Mouse (Mus musculus) thymus, adult 2 months (tissue): ENCODE results near the gene Abca4. TPM values are rescaled to one million over a fixed set of nuclear protein-coding genes. Genes with fewer than 3 reads are reported as not detected.

Experiments
- DNase-seq: peaks from one replicate; pipeline ENCODE4 v3.0.0; 2021
- H3K27ac ChIP-seq: fragments of 200-500 bp; 2 replicates; pipeline ENCODE4 v1.5.1; 2012; ENCODE audit warnings: low read length, control low read depth; ENCODE audit not compliant: control insufficient read depth, insufficient read depth
- H3K27me3 ChIP-seq: fragments of 200-500 bp; 2 replicates; pipeline ENCODE4 v1.6.1; 2012; ENCODE audit warnings: mild to moderate bottlenecking, low read length, moderate library complexity, mixed read lengths; ENCODE audit not compliant: control insufficient read depth, insufficient read depth
- H3K36me3 ChIP-seq: fragments of 200-500 bp; 2 replicates; pipeline ENCODE4 v1.6.1; 2012; ENCODE audit warnings: mild to moderate bottlenecking, low read length, moderate library complexity; ENCODE audit not compliant: control insufficient read depth, insufficient read depth
- H3K4me1 ChIP-seq: fragments of 200-500 bp; replicated peaks from 2 replicates; pipeline ENCODE4 v1.6.1; 2012; ENCODE audit warnings: low read length; ENCODE audit not compliant: control insufficient read depth, insufficient read depth
- H3K4me3 ChIP-seq: fragments of 200-500 bp; 2 replicates; pipeline ENCODE4 v1.5.1; 2012; ENCODE audit warnings: mild to moderate bottlenecking, low read length, control low read depth, moderate library complexity; ENCODE audit not compliant: control insufficient read depth, insufficient read depth
- CTCF ChIP-seq: fragments of 200-500 bp; IDR thresholded peaks from 2 replicates; pipeline ENCODE4 v1.5.1; 2012; ENCODE audit warnings: mild to moderate bottlenecking, control low read depth, low read length, moderate library complexity, borderline replicate concordance; ENCODE audit not compliant: control insufficient read depth, poor library complexity, insufficient read depth; ENCODE audit errors: extremely low read depth
- POLR2A ChIP-seq: fragments of 200-500 bp; IDR thresholded peaks from 2 replicates; pipeline ENCODE4 v1.6.1; 2012; ENCODE audit warnings: mild to moderate bottlenecking, low read length, control low read depth, moderate library complexity; ENCODE audit not compliant: control insufficient read depth, poor library complexity, insufficient read depth; ENCODE audit errors: extremely low read depth
- WGBS: fragments of 180-500 bp; shearing (Covaris S2); methylation state at CpG from one replicate; pipeline ENCODE4 v1.1.7; 2018; 5-methylcytosine and 5-hydroxymethylcytosine counted together
- polyA plus RNA-seq: library from polyadenylated mRNA; depleted of rRNA; stranded (reverse); fragments of >200 nt; gene quantifications from 2 replicates; pipeline ENCODE4 v1.2.3, GENCODE M21; 2012

Abca4 gene
- polyA plus RNA-seq, 1 experiment: 0.58 TPM

DNA sequence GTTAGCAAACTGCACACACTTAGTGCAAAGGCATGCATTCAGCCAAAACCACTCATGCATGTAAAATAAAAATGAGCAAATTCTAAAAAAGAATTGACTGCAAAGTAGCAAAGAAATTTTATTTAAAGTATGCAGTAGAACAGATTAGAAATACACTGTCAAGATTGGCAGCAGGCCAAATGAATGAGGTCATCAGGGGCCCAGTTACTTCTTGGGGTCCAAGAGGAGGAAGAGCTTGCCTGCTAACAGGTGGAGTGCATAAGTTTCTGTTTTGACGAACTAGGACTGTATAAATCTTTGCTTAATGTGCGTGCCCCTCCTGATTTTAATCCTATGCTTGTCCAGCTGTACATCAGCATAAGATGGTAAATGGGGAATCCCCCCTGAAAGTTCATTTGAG, 109.8 kb downstream of the Abca4 start:
- Histone ChIP-seq H3K36me3 (no peaks in the 10 kb centered on the region), H3K4me1 (no peaks in the 10 kb centered on the region), H3K27ac (no peak overlapping the region), H3K4me3 (no peak overlapping the region), H3K27me3 (no peaks in the 10 kb centered on the region)
- WGBS: 57% methylated on average over 2 of the region's 2 CpGs
- DNase-seq: no peak
- no peak for TF ChIP-seq POLR2A
- TF ChIP-seq CTCF: no peak

DNA sequence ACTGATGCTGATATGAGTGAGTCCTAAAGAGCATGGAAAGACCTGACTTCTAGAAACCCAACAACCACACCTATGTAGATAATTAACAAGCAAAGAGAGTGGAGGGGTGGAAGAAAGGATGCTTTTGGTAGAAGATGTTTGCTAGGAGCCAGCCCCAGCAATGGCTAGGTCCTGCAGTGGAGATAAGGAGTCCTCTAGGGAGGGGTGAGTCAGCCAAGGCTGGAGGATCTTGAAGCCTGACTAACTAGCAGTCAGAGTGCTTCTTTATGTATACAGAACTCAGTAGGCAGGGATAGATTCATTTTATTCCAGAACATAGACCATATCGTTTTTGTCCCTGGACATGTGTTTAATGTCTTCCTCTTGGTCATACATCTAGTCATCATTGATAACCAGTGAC, 115.2 kb downstream of the Abca4 start:
- TF ChIP-seq POLR2A (no peak), CTCF (no peak)
- no peaks in the 10 kb centered on the region for H3K4me1 ChIP-seq
- no peaks in the 10 kb centered on the region for H3K27me3 ChIP-seq
- H3K36me3 ChIP-seq: no peaks in the 10 kb centered on the region
- WGBS: 89% methylated on average over 1 of the region's 1 CpGs
- H3K27ac ChIP-seq: no peak overlapping the region
- no peak overlapping the region for H3K4me3 ChIP-seq
- no peak for DNase-seq

DNA sequence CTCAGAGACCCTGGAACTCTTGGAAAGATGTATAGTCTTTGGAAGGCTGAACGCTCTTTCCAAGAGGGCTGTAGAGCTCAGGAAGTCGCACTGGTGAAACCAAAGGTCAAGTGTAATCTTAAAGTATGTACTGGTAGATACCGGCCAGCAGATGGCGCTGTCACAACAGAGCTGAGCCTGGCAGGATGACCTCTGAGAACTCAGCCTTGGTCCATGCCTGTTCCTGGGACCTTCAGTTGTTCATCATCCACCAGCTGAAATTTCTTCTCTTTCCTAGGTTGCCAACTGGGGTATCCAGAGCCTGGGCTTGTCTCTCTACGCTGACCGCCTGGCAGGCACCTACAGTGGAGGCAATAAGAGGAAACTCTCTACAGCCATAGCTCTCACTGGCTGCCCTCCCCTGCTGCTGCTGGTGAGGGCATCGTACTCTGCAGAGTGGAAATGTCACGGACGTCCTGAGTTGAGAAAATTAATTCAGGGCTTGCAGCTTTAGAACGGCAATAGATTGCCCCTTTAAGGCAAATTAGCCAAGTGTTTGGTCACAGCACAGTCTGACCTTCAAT, 125.5 kb downstream of the Abca4 start:
- no peak overlapping the region for H3K4me3 ChIP-seq
- no peaks in the 10 kb centered on the region for H3K4me1 ChIP-seq
- no peak overlapping the region for H3K27ac ChIP-seq
- H3K36me3 ChIP-seq: no peaks in the 10 kb centered on the region
- peak; percentile 41 for DNase-seq
- TF ChIP-seq POLR2A: no peak
- peak; percentile 71; the same call in 1 of the 2 replicates for TF ChIP-seq CTCF
- H3K27me3 ChIP-seq: no peaks in the 10 kb centered on the region
- 43% methylated on average over 10 of the region's 10 CpGs for WGBS

DNA sequence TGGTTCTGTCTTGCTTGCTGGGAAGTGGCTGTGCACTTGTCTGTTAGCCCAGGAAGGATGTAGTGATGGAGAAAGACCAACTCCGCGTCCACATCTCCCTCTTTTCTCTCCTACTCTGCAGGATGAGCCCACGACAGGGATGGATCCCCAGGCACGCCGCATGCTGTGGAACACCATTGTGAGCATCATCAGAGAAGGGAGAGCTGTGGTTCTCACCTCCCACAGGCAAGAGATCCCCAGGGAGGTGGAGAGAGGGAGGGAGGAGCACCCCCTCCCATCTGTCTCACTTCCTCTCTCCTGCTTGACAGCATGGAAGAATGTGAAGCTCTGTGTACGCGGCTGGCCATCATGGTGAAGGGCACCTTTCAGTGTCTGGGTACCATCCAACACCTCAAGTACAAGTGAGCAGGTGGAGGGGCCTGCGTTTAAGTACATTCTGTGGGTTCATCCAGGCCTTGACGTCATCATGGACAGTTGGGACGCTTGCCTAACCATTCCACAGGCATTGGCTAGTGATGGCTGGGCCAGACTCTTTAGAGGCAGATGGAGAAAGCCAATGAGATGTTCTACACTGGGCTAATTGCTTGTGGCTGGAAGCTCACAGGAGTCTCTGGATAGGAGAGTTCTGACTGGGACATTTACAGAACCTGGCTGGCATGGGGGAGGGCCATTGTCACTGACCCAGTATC, 126.5 kb downstream of the Abca4 start:
- Histone ChIP-seq H3K4me3 (no peak overlapping the region), H3K36me3 (no peaks in the 10 kb centered on the region), H3K4me1 (no peaks in the 10 kb centered on the region), H3K27ac (no peak overlapping the region), H3K27me3 (no peaks in the 10 kb centered on the region)
- DNase-seq: no peak
- WGBS: 92% methylated on average over 10 of the region's 10 CpGs
- TF ChIP-seq POLR2A (no peak), CTCF (no peak)

DNA sequence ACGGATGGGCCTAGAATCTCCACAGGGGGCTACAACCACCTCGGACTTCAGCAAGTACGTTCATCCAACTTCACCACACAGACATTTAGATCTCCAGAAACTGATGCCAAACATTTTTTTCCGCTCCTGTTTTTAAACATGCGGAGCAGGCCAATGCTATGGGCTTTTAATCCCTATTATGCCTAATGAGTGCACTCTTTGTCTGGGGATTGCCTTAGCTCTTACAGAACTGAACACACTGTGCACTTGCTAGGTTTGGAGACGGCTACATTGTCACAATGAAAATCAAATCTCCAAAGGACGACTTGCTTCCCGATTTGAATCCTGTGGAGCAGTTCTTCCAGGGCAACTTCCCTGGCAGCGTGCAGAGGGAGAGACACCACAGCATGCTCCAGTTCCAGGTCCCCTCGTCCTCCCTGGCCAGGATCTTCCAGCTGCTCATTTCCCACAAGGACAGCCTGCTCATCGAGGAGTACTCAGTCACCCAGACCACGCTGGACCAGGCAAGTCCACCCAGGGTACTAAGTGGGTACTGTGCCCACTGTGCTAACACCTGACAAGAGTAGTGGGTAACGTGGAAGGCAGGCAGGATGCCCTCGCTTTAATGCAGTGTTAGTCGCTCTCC, 129.4 kb downstream of the Abca4 start:
- 94% methylated on average over 15 of the region's 15 CpGs for WGBS
- TF ChIP-seq CTCF (no peak), POLR2A (no peak)
- DNase-seq: no peak
- H3K36me3 ChIP-seq: no peaks in the 10 kb centered on the region
- no peaks in the 10 kb centered on the region for H3K4me1 ChIP-seq
- H3K27ac ChIP-seq: no peak overlapping the region
- no peaks in the 10 kb centered on the region for H3K27me3 ChIP-seq
- H3K4me3 ChIP-seq: no peak overlapping the region

DNA sequence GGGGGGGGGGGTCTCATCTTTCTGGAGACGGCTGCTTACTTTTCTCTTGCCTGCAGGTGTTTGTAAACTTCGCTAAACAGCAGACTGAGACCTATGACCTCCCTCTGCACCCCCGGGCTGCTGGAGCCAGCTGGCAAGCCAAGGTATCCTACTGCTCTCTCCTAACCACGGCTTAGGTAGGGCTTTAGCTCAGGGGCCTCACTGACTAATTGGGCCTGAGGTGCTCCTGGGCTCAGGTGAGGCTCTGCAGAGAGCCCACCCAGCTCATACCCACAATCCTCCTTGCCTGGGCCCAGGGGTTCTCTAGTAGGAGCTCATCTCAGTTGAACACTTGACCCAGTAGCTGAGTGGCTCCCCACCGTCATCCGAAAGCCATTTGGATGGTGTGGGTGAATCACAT, 131.8 kb downstream of the Abca4 start:
- no peak overlapping the region for H3K27ac ChIP-seq
- H3K4me1 ChIP-seq: no peaks in the 10 kb centered on the region
- TF ChIP-seq POLR2A: no peak
- TF ChIP-seq CTCF: no peak
- DNase-seq: no peak
- H3K27me3 ChIP-seq: no peaks in the 10 kb centered on the region
- WGBS: 87% methylated on average over 6 of the region's 6 CpGs
- no peaks in the 10 kb centered on the region for H3K36me3 ChIP-seq
- H3K4me3 ChIP-seq: no peak overlapping the region
